Mouse (Mus musculus): ENCODE measurements around the gene Pknox2.

The Pknox2 gene

GRCm38 (mm10) chr9:37004676-37005075 is 142.5 kb downstream of the Pknox2 start:
- no peak for DNase-seq (ENCODE audit: inconsistent age in 2 of 2, low spot score in 1 of 2)

GRCm38 (mm10) chr9:37001935-37002535 is 145.2 kb downstream of the Pknox2 start:
- no peak for DNase-seq (ENCODE audit: inconsistent age in 2 of 2, low spot score in 1 of 2)

- DNase-seq (ENCODE audit: inconsistent age in 2 of 2, low spot score in 1 of 2): no peak
Measured at GRCm38 (mm10) chr9:36999393-36999792, 147.8 kb downstream of the Pknox2 start.

GRCm38 (mm10) chr9:36990626-36991368 is 156.4 kb downstream of the Pknox2 start:
- DNase-seq (ENCODE audit: inconsistent age in 2 of 2, low spot score in 1 of 2): peak in 1 of 2 experiments; percentile 35

GRCm38 (mm10) chr9:36989991-36990390 is 157.2 kb downstream of the Pknox2 start:
- DNase-seq (ENCODE audit: inconsistent age in 2 of 2, low spot score in 1 of 2): no peak

GRCm38 (mm10) chr9:36985233-36985632 is 162.0 kb downstream of the Pknox2 start:
- no peak for DNase-seq (ENCODE audit: inconsistent age in 2 of 2, low spot score in 1 of 2)

GRCm38 (mm10) chr9:36976596-36977362 is 170.4 kb downstream of the Pknox2 start:
- peak in 1 of 2 experiments; percentile 24 for DNase-seq (ENCODE audit: inconsistent age in 2 of 2, low spot score in 1 of 2)

- DNase-seq (ENCODE audit: inconsistent age in 2 of 2, low spot score in 1 of 2): peak; percentile 11 to 48
Measured at GRCm38 (mm10) chr9:36973486-36974227, 173.6 kb downstream of the Pknox2 start.

- no peak for DNase-seq (ENCODE audit: inconsistent age in 2 of 2, low spot score in 1 of 2)
Measured at GRCm38 (mm10) chr9:36972089-36972488, 175.1 kb downstream of the Pknox2 start.

- peak in 1 of 2 experiments; percentile 29 for DNase-seq (ENCODE audit: inconsistent age in 2 of 2, low spot score in 1 of 2)
Measured at GRCm38 (mm10) chr9:36971066-36971465, 176.1 kb downstream of the Pknox2 start.

GRCm38 (mm10) chr9:36970651-36971050 is 176.6 kb downstream of the Pknox2 start:
- DNase-seq (ENCODE audit: inconsistent age in 2 of 2, low spot score in 1 of 2): peak; percentile 63 to 93

GRCm38 (mm10) chr9:36969131-36969530 is 178.1 kb downstream of the Pknox2 start:
- DNase-seq (ENCODE audit: inconsistent age in 2 of 2, low spot score in 1 of 2): no peak

- DNase-seq (ENCODE audit: inconsistent age in 2 of 2, low spot score in 1 of 2): peak in 1 of 2 experiments; percentile 70
Measured at GRCm38 (mm10) chr9:36968713-36969112, 178.5 kb downstream of the Pknox2 start.

GRCm38 (mm10) chr9:36968236-36968635 is 179.0 kb downstream of the Pknox2 start:
- DNase-seq (ENCODE audit: inconsistent age in 2 of 2, low spot score in 1 of 2): no peak

GRCm38 (mm10) chr9:36965720-36966119 is 181.5 kb downstream of the Pknox2 start:
- no peak for DNase-seq (ENCODE audit: inconsistent age in 2 of 2, low spot score in 1 of 2)

GRCm38 (mm10) chr9:36964230-36964629 is 183.0 kb downstream of the Pknox2 start:
- no peak for DNase-seq (ENCODE audit: inconsistent age in 2 of 2, low spot score in 1 of 2)

GRCm38 (mm10) chr9:36963512-36963911 is 183.7 kb downstream of the Pknox2 start:
- no peak for DNase-seq (ENCODE audit: inconsistent age in 2 of 2, low spot score in 1 of 2)

GRCm38 (mm10) chr9:36961874-36962273 is 185.3 kb downstream of the Pknox2 start:
- no peak for DNase-seq (ENCODE audit: inconsistent age in 2 of 2, low spot score in 1 of 2)

- no peak for DNase-seq (ENCODE audit: inconsistent age in 2 of 2, low spot score in 1 of 2)
Measured at GRCm38 (mm10) chr9:36961153-36961552, 186.1 kb downstream of the Pknox2 start.

GRCm38 (mm10) chr9:36951133-36951484 is 196.1 kb downstream of the Pknox2 start:
- no peak for DNase-seq (ENCODE audit: inconsistent age in 2 of 2, low spot score in 1 of 2)
